Mouse (Mus musculus): ENCODE results near the gene Laptm5.

The Laptm5 gene

GRCm38 (mm10) chr4:130913077-130913476, at the start of gene Laptm5:
Laptm5 (plus strand) TSS chr4:130913125.
- in situ Hi-C loops (cut with MboI, MseI): loop anchor here (10.0 to 25.0 kb wide), 7 partner anchors 558 to 1874 kb away; partner anchors contain the start of genes Gm10300 (in 2 of the 2), Epb41 (in 1 of the 2), Hdac1 (in 1 of the 2) and Themis2 (in 1 of the 2)

- in situ Hi-C loops (cut with MboI, MseI): loop anchor here in 1 of 2 experiments (10.0 kb wide), 1 partner anchor 291 kb away; the partner anchor contains the start of gene Nkain1
Observed at GRCm38 (mm10) chr4:130865460-130865859, 47.5 kb upstream of the Laptm5 start.

- in situ Hi-C loops (cut with MboI, MseI): loop anchor here in 1 of 2 experiments (10.0 kb wide), 1 partner anchor 291 kb away; the partner anchor contains the start of gene Nkain1
Observed at GRCm38 (mm10) chr4:130865901-130866371, 47.0 kb upstream of the Laptm5 start.

- in situ Hi-C loops (cut with MboI, MseI): loop anchor here in 1 of 2 experiments (10.0 kb wide), 1 partner anchor 293 kb away; the partner anchor contains the start of gene Nkain1
Observed at GRCm38 (mm10) chr4:130867940-130868339, 45.0 kb upstream of the Laptm5 start.

- in situ Hi-C loops (cut with MboI, MseI): loop anchor here in 1 of 2 experiments (10.0 kb wide), 1 partner anchor 294 kb away; the partner anchor contains the start of gene Nkain1
Observed at GRCm38 (mm10) chr4:130868803-130869202, 44.1 kb upstream of the Laptm5 start.

- in situ Hi-C loops (cut with MboI, MseI): no loop called here
Observed at GRCm38 (mm10) chr4:130872414-130872813, 40.5 kb upstream of the Laptm5 start.

GRCm38 (mm10) chr4:130873440-130873839, 39.5 kb upstream of the Laptm5 start:
- in situ Hi-C loops (cut with MboI, MseI): no loop called here

- in situ Hi-C loops (cut with MboI, MseI): no loop called here
Observed at GRCm38 (mm10) chr4:130874601-130875000, 38.3 kb upstream of the Laptm5 start.

- in situ Hi-C loops (cut with MboI, MseI): loop anchor here (5.0 kb wide), 1 partner anchor 89 kb away; no protein-coding TSS in a partner anchor
Observed at GRCm38 (mm10) chr4:130876016-130876726, 36.8 kb upstream of the Laptm5 start.

- in situ Hi-C loops (cut with MboI, MseI): loop anchor here (5.0 kb wide), 1 partner anchor 91 kb away; no protein-coding TSS in a partner anchor
Observed at GRCm38 (mm10) chr4:130878273-130879047, 34.5 kb upstream of the Laptm5 start.

GRCm38 (mm10) chr4:130879048-130879384, 33.9 kb upstream of the Laptm5 start:
- in situ Hi-C loops (cut with MboI, MseI): loop anchor here (5.0 kb wide), 1 partner anchor 92 kb away; no protein-coding TSS in a partner anchor

- in situ Hi-C loops (cut with MboI, MseI): no loop called here
Observed at GRCm38 (mm10) chr4:130881336-130881735, 31.6 kb upstream of the Laptm5 start.

GRCm38 (mm10) chr4:130882762-130883161, 30.2 kb upstream of the Laptm5 start:
- in situ Hi-C loops (cut with MboI, MseI): no loop called here

- in situ Hi-C loops (cut with MboI, MseI): no loop called here
Observed at GRCm38 (mm10) chr4:130883820-130884533, 28.9 kb upstream of the Laptm5 start.

GRCm38 (mm10) chr4:130887148-130887745, 25.7 kb upstream of the Laptm5 start:
- in situ Hi-C loops (cut with MboI, MseI): no loop called here

GRCm38 (mm10) chr4:130889777-130890510, 23.0 kb upstream of the Laptm5 start:
- in situ Hi-C loops (cut with MboI, MseI): loop anchor here in 1 of 2 experiments (10.0 kb wide), 1 partner anchor 365 kb away; no protein-coding TSS in a partner anchor

GRCm38 (mm10) chr4:130890511-130890840, 22.4 kb upstream of the Laptm5 start:
- in situ Hi-C loops (cut with MboI, MseI): loop anchor here in 1 of 2 experiments (10.0 kb wide), 1 partner anchor 366 kb away; no protein-coding TSS in a partner anchor

- in situ Hi-C loops (cut with MboI, MseI): loop anchor here in 1 of 2 experiments (10.0 kb wide), 1 partner anchor 367 kb away; no protein-coding TSS in a partner anchor
Observed at GRCm38 (mm10) chr4:130892001-130892587, 20.8 kb upstream of the Laptm5 start.

- in situ Hi-C loops (cut with MboI, MseI): loop anchor here in 1 of 2 experiments (10.0 kb wide), 1 partner anchor 369 kb away; no protein-coding TSS in a partner anchor
Observed at GRCm38 (mm10) chr4:130893688-130894087, 19.2 kb upstream of the Laptm5 start.

Data from T-helper 17 cell (primary cell).